Mouse (Mus musculus) gonadal fat pad, adult 2 months (tissue): Measurements from ENCODE around the gene Gcnt7. TPM values are rescaled to one million over a fixed set of nuclear protein-coding genes. Genes with fewer than 3 reads are reported as not detected.

Source experiments
- DNase-seq: peaks from one replicate; pipeline ENCODE4 v3.0.0-alpha.2; 2012; ENCODE audit warnings: low read depth
- polyA plus RNA-seq: library from polyadenylated mRNA; depleted of rRNA; stranded (reverse); fragments of >200 nt; gene quantifications from 2 replicates; pipeline ENCODE4 v1.2.3, GENCODE M21; 2012; rRNA removed

The Gcnt7 gene
- polyA plus RNA-seq: not detected in 2 replicates

DNA sequence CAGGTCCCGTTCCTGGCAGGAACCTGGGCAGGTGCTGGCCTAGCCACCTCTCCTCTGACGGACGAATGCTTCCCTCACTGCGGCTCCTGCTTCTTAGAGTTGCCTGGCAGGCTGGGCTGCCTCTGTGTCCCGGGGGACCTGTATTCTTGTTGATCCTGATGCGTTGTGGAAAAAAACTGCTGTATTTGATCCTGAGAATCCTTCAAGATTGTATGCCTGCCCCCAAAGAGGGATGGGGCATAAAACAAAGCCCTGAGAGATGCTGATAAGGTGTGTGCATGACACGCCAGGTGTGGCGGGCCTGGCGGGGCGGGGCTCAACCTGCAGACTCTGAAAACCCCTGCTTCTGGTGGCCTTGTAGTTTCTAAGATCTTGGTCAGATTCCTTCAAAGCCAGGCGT, at the start of gene Gcnt7:
Gene Gcnt7 (minus strand): TSS at position 101 of the 400 bp plus-strand sequence.
- DNase-seq: no peak

- DNase-seq: no peak
These were observed 47.7 kb upstream of the Gcnt7 start for GRCm38 (mm10) chr2:172506121-172506520.

DNA sequence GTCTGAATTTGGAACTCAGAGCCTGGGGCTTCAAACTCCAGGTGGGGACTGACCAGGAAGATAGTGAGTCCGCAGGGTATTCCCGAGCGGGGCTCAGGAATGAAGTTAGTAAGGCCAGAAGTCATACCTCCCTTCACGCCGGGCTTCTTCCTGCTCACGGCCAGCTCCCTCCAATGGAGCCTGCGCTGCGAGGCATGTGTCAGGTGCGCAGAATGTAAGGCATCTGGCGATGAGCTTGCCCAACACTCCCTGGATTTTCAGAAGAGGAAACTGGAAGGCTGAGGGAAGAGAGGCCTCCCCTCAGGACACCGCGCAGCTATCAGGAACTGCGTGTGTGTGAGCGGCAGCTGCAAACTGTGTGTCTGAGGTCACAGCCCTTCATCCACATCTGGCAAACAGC, 43.8 kb upstream of the Gcnt7 start:
- no peak for DNase-seq

GRCm38 (mm10) chr2:172501341-172501740, 42.9 kb upstream of the Gcnt7 start:
- DNase-seq: no peak

- DNase-seq: no peak
These were observed 42.4 kb upstream of the Gcnt7 start for GRCm38 (mm10) chr2:172500752-172501316.

DNA sequence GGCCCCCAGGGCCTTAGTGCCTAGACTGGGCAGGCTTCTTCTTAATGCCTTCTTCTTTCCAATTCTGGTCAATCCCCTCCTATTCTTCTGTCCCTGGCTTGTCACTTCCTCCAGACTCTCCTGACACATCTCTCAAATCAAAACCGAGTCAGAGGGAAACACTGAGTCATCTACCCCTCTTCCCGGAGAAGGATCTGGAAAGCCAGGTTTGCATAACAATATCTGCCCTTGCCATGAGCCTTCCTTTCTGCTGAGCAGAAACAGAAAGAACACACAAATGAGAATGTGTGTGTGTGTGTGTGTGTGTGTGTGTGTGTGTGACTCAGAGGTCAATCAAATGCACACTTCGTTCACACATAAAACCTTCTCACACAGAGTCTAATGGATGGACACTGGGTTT, 40.4 kb upstream of the Gcnt7 start:
- no peak for DNase-seq

GRCm38 (mm10) chr2:172496736-172497345, 38.4 kb upstream of the Gcnt7 start:
- no peak for DNase-seq

DNA sequence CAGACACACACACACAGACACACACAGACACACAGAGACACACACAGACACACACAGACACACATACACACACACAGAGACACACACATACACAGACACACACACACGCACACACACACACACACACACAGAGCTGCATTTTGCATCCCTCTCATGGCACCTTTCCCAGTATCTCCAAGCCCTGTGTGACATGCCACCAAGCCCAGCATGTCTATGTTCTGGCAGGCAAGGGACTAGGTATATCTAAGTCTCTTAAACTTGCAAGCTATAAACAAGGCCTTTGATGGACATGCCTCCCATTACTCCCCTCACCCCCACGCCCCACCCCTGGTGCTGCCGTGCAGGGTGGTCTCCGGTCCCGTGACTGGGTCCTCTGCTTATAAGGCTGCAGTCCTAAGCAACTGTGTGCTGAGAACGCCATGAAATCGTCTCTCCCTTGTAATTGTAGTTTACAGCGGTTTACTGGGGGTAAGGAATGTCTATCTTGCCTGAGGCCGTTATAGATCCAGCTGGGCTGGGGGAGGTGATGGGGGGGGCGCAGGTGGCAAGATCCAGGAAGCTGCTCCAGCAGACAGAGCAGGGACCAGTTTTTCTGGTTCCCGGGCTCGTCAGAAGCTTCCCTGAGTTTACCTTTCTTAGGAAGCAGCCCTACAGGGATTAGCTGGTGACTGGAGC, 26.4 kb upstream of the Gcnt7 start:
- no peak for DNase-seq

GRCm38 (mm10) chr2:172483766-172484413, 25.5 kb upstream of the Gcnt7 start:
- DNase-seq: no peak

GRCm38 (mm10) chr2:172481654-172482385, 23.4 kb upstream of the Gcnt7 start:
- DNase-seq: no peak

GRCm38 (mm10) chr2:172480296-172480695, 21.9 kb upstream of the Gcnt7 start:
- no peak for DNase-seq

DNA sequence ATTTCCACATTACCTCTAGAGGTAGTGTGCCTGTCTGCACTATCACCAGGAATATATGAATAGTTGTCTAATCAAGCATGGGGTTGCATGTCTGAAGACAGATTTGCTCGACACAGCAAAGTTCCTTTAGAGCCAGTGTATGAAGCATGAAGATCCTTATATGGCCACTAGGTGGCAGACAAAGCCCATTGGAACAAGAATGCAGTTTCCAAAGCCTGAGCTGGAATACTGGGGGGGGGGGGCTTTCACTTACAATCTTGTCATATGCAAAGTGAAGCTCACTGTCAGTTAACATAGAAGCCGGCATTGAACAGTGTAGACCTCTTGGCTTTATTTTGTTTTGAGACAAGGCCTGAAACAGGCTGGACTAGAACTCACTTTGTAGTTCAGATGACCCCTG, 19.5 kb upstream of the Gcnt7 start:
- DNase-seq: no peak

- no peak for DNase-seq
These were observed 19.0 kb upstream of the Gcnt7 start for GRCm38 (mm10) chr2:172477350-172477749.

GRCm38 (mm10) chr2:172476707-172477260, 18.4 kb upstream of the Gcnt7 start:
- DNase-seq: no peak

GRCm38 (mm10) chr2:172474970-172475369, 16.6 kb upstream of the Gcnt7 start:
- DNase-seq: no peak

DNA sequence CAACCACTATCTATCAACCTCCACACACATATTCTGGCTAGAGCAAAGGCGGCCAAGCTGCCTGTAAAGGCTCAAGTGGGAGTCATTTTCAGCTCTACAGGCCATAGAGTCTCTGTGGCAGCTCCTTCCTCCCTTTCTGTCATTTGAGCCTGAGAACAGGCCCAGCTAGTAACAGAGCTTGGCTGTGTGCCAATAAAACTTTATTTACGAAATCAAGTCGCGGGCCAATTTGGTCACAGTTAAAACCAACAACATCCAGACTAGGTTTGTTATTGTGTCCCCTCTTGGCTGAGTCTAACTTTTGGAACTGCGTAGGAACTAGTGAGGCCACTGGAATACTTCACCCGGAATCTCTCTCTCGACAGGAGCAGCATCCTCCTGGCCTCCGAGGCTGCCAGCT, 15.2 kb upstream of the Gcnt7 start:
- no peak for DNase-seq

GRCm38 (mm10) chr2:172472318-172472717, 13.9 kb upstream of the Gcnt7 start, which contains the start of gene Fam209:
Gene Fam209, plus strand, starts transcription at chr2:172472520.
- no peak for DNase-seq

GRCm38 (mm10) chr2:172468346-172468819, 10.0 kb upstream of the Gcnt7 start:
- no peak for DNase-seq

GRCm38 (mm10) chr2:172467206-172467605, 8.8 kb upstream of the Gcnt7 start:
- DNase-seq: no peak

DNA sequence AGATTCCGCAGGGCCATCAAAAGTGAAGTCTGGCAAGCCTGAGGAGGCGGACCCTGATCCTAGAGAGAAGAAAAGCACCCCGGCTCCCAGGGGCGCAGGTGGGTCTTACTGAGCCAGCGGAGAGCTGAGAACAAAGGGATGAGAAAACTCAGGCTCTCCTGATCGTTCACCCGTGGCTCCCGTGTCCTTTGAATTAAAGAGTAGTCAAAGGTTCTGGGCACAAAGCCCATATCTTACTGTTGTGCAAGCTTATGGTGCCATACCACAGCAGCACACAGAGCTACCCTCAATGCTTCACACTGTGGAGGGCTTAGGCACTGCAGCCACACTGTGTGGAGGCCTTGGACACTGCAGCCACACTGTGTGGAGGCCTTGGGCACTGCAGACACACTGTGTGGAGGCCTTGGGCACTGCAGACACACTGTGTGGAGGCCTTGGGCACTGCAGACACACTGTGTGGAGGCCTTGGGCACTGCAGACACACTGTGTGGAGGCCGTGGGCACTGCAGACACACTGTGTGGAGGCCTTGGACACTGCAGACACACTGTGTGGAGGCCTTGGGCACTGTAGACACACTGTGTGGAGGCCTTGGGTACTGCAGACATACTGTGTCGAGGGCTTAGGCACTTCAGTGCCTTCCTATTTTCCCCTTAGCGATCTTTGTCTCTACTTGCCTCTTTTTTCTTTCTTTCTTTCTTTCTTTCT, 8.2 kb upstream of the Gcnt7 start:
- DNase-seq: no peak

GRCm38 (mm10) chr2:172462813-172463212, 4.4 kb upstream of the Gcnt7 start:
- no peak for DNase-seq
